ENCODE assay signal across 8 mouse cellular contexts in the genomic region with DNA sequence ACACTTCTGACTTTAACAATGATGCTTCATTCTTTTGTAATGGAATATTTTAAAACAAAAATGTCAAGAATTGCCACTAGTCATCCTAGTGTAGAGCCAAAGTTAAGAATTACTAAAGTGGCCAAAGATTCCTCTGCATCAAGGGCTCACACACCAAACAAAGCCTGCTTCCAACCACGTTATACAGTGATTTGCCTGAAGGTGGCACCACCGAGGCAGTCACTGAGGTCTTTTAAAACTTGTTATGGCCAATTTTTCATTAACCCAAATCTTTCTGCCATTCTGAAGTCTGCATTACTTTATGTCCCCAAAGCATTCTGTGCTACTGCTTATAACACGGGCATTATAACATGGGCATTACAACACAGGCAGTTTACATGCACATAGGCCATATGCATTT. TPM values are rescaled to one million over a fixed set of nuclear protein-coding genes. Genes with fewer than 3 reads are reported as not detected.
DNase-seq lines count a peak whose midpoint lies in the region; ATAC-seq and TF ChIP-seq lines count a peak whose summit lies in the region.

No protein-coding gene starts in this region.

- H3K4me3 ChIP-seq in forebrain, embryonic 14.5 days (ENCODE audit: low read depth, low read length): no peak overlapping the region
- no peak overlapping the region for H3K4me3 ChIP-seq in forebrain, embryonic 13.5 days
- no peak overlapping the region for H3K4me3 ChIP-seq in embryonic fibroblast, embryonic 13.5 days (ENCODE audit: insufficient read depth, low read length)
- no peak overlapping the region for H3K4me3 ChIP-seq in liver, postnatal 0 days (ENCODE audit: low read depth, low read length)

- TF ChIP-seq CTCF in embryonic fibroblast, embryonic 13.5 days (IDR thresholded peaks at IDR 0.05; ENCODE audit: borderline replicate concordance, insufficient read depth, low read length): peak; percentile 31; the same call in 1 of the 2 replicates
- TF ChIP-seq CTCF in liver, postnatal 0 days (IDR thresholded peaks at IDR 0.05; ENCODE audit: low read depth): peak; percentile 64

- H3K9me3 ChIP-seq in forebrain, embryonic 14.5 days (replicated peaks; ENCODE audit: control insufficient read depth, low read length): no peaks in the 10 kb centered on the region
- H3K9me3 ChIP-seq in forebrain, embryonic 13.5 days (replicated peaks): no peaks in the 10 kb centered on the region
- H3K9me3 ChIP-seq in liver, postnatal 0 days (ENCODE audit: low read length): no peaks in the 10 kb centered on the region

- H3K4me1 ChIP-seq in forebrain, embryonic 14.5 days (ENCODE audit: control insufficient read depth, insufficient read depth, low read length): no peaks in the 10 kb centered on the region; the same call in 1 of the 2 replicates
- peaks cover 3% of the 10 kb centered on the region; the same call in 1 of the 2 replicates for H3K4me1 ChIP-seq in forebrain, embryonic 13.5 days
- H3K4me1 ChIP-seq in embryonic fibroblast, embryonic 13.5 days (ENCODE audit: control insufficient read depth, insufficient read depth, low read length): 0 out of 2 replicates have a peak, but pooled peaks cover 2% of the 10 kb centered on the region
- H3K4me1 ChIP-seq in liver, postnatal 0 days (ENCODE audit: insufficient read depth): peaks cover 18% of the 10 kb centered on the region

- no peaks in the 10 kb centered on the region for H3K36me3 ChIP-seq in forebrain, embryonic 14.5 days (ENCODE audit: control insufficient read depth, insufficient read depth, low read length)
- no peaks in the 10 kb centered on the region for H3K36me3 ChIP-seq in forebrain, embryonic 13.5 days (ENCODE audit: poor library complexity, severe bottlenecking)
- H3K36me3 ChIP-seq in liver, postnatal 0 days (replicated peaks; ENCODE audit: insufficient read depth, low read length): no peaks in the 10 kb centered on the region

- DNase-seq in forebrain, embryonic 14.5 days (ENCODE audit: low spot score): peak; percentile 42
- peak; percentile 41 for DNase-seq in right cerebral cortex, postnatal 4 days
- DNase-seq in right cerebral cortex, postnatal 14 days: no peak
- DNase-seq in liver, postnatal 0 days: peak; percentile 39
- DNase-seq in ovary, postnatal 10 days (ENCODE audit: low spot score): no peak

- H3K27me3 ChIP-seq in forebrain, embryonic 14.5 days (replicated peaks; ENCODE audit: control insufficient read depth, insufficient read depth, low read length): no peaks in the 10 kb centered on the region
- H3K27me3 ChIP-seq in forebrain, embryonic 13.5 days: 0 out of 2 replicates have a peak, but pooled peaks cover 5% of the 10 kb centered on the region
- H3K27me3 ChIP-seq in liver, postnatal 0 days (ENCODE audit: insufficient read depth, low read length): no peaks in the 10 kb centered on the region

- no peak overlapping the region for H3K9ac ChIP-seq in forebrain, embryonic 14.5 days (ENCODE audit: low read length)
- H3K9ac ChIP-seq in forebrain, embryonic 13.5 days: no peak overlapping the region
- H3K9ac ChIP-seq in liver, postnatal 0 days (replicated peaks): no peak overlapping the region

- WGBS in forebrain, embryonic 14.5 days: 39% methylated on average over 3 of the region's 3 CpGs
- 43% methylated on average over 3 of the region's 3 CpGs for WGBS in forebrain, embryonic 13.5 days
- WGBS in liver, postnatal 0 days (ENCODE audit: insufficient replicate concordance): 26% methylated on average over 3 of the region's 3 CpGs

- no peak overlapping the region for H3K27ac ChIP-seq in forebrain, embryonic 14.5 days (ENCODE audit: low read depth, low read length)
- no peak overlapping the region for H3K27ac ChIP-seq in forebrain, embryonic 13.5 days
- H3K27ac ChIP-seq in embryonic fibroblast, embryonic 13.5 days (ENCODE audit: insufficient read depth, low read length): no peak overlapping the region
- peak overlapping the region; percentile 89 for H3K27ac ChIP-seq in liver, postnatal 0 days (ENCODE audit: low read depth)

- ATAC-seq in forebrain, embryonic 14.5 days: no peak
- no peak for ATAC-seq in forebrain, embryonic 13.5 days
- ATAC-seq in liver, postnatal 0 days: peak; percentile 50
- ATAC-seq in activated CD4-positive, CD25-positive, alpha-beta regulatory T cell, adult 4 months: no peak

- no peak overlapping the region for H3K4me2 ChIP-seq in forebrain, embryonic 14.5 days (ENCODE audit: low read length)
- no peak overlapping the region for H3K4me2 ChIP-seq in forebrain, embryonic 13.5 days
- no peak overlapping the region for H3K4me2 ChIP-seq in liver, postnatal 0 days (ENCODE audit: low read depth, low read length)

- no peak for TF ChIP-seq POLR2A in embryonic fibroblast, embryonic 13.5 days (IDR thresholded peaks at IDR 0.05; ENCODE audit: low read depth, low read length)

- TF ChIP-seq EP300 in liver, postnatal 0 days (IDR thresholded peaks at IDR 0.05; ENCODE audit: low read depth): no peak

RNA-seq across cellular contexts. Expression of gene Hlf, which starts 27.3 kb away (rescaled TPM):
- 3.5 and 4.9 TPM in 2 replicates for polyA plus RNA-seq in forebrain, embryonic 14.5 days (2014; fragmentation: Nextera tagmentation; extraction: Ambion mirVana)
- 2.0 and 2.7 TPM in 2 replicates for polyA plus RNA-seq in forebrain, embryonic 13.5 days (2015; fragmentation: Nextera tagmentation; extraction: Ambion mirVana)
- 0.62 and 2.8 TPM in 2 replicates for polyA plus RNA-seq in embryonic fibroblast, embryonic 13.5 days (2011; ENCODE audit: insufficient read length, low read depth, missing spikeins)
- polyA plus RNA-seq in liver, postnatal 0 days (2015; fragmentation: Nextera tagmentation; extraction: Ambion mirVana): 8.8 and 9.6 TPM in 2 replicates
- 1 to 10 TPM in 1 of 2 experiments, under 1 TPM in 1; 0.75 to 1.3 TPM for polyA plus RNA-seq in activated CD4-positive, CD25-positive, alpha-beta regulatory T cell, adult 4 months (2017; shearing (Covaris generic))

Comparison
In these comparisons a context has a peak if more than half of its experiments do, and no peak if none do; other contexts are left out.
1. DNase-seq: peak in forebrain, embryonic 14.5 days (single experiment), right cerebral cortex, postnatal 4 days (single experiment) and liver, postnatal 0 days (single experiment); none in right cerebral cortex, postnatal 14 days (single experiment) and ovary, postnatal 10 days (single experiment).